Mouse (Mus musculus) C3H10T1/2 (cell line): ENCODE data around the gene Med27. TPM values are rescaled to one million over a fixed set of nuclear protein-coding genes. Genes with fewer than 3 reads are reported as not detected.

Source experiments
- polyA plus RNA-seq, 2 experiments: library from polyadenylated mRNA; unstranded; fragments of >200 nt; fragmentation: generic; extraction: Trizol; gene quantifications; one replicate each; pipeline ENCODE4 v1.2.1; 2012; ENCODE audit warnings: missing spikeins in 2 of 2

Med27 gene
- 10 to 100 TPM; 26.8 to 28.9 TPM for polyA plus RNA-seq

GRCm38 (mm10) chr2:29346629-29347271 is at the start of gene Med27:
TSS of gene Med27 (plus strand) at chr2:29346819.

Other genes with a start within 250 kb of the Med27 start
- 1 to 10 TPM in 1 of 2 experiments, under 1 TPM in 1; 0.20 to 2.4 TPM for gene Setx, start 222.6 kb upstream of the Med27 start, polyA plus RNA-seq
- gene Ntng2, start 93.8 kb upstream of the Med27 start, polyA plus RNA-seq: under 1 TPM; 0.02 to 0.40 TPM